Mouse (Mus musculus): ENCODE data around the gene Reln.

- TF ChIP-seq CTCF (IDR thresholded peaks at IDR 0.05): no peak
- no peak for TF ChIP-seq EP300 (IDR thresholded peaks at IDR 0.05)
Observed at GRCm38 (mm10) chr5:22343843-22344555, 503 bp downstream of the Reln start.
